8 mouse cellular contexts compared by ENCODE assay signal in the genomic region with DNA sequence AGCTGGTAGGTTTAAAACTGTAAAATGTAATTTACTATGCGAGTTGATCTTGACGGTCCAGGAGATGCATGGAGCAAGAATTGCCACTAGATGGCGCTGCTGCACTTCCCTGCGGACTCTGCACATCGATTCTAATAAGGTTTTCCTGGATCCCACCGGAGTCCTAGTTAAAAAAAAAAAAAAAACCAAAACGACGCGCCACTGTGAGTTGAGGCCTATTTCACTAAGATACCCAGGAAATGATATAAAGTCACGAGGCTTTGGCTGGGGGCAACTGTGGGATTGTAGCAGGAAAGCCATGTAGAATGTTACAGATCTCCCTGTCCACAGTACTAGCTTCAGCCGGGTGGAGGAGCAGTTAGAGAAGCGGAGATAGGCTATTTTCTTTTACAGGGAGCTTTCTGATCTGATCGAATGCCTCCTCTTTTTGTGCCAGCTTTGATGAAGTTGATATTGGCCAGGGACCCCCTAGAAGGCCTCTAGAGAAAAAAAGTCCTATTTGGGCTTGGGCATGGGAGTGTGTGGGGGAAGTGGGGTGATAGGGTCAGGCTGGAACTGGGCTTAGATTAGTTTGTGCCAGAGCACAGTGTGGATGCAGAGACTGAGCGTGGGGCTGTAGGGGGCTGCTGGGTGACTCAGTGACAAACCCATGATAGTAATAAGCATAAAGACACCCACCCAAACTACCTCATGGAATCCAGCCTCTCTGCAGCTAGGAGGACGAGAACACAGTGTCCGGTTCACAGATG.
A peak's percentile ranks its signal among the peaks of the same experiment; 100 is the strongest.
DNase-seq lines count a peak whose midpoint lies in the region; ATAC-seq and TF ChIP-seq lines count a peak whose summit lies in the region.

No protein-coding gene starts in this region.

- no peaks in the 10 kb centered on the region for H3K36me3 ChIP-seq in hindbrain, postnatal 0 days (ENCODE audit: insufficient read depth, low read length)

- no peak overlapping the region for H3K9ac ChIP-seq in hindbrain, postnatal 0 days (replicated peaks; ENCODE audit: low read length)

- peak overlapping the region; percentile 25 for H3K4me3 ChIP-seq in hindbrain, postnatal 0 days (ENCODE audit: low read length)
- peak overlapping the region; percentile 29; the same call in 1 of the 2 replicates for H3K4me3 ChIP-seq in left cerebral cortex, adult 2 months

- no peaks in the 10 kb centered on the region for H3K4me1 ChIP-seq in hindbrain, postnatal 0 days (ENCODE audit: insufficient read depth, low read length)

- no peak overlapping the region for H3K27ac ChIP-seq in hindbrain, postnatal 0 days
- H3K27ac ChIP-seq in left cerebral cortex, adult 2 months: no peak overlapping the region

- peak; percentile 96 for TF ChIP-seq CTCF in hindbrain, postnatal 0 days (IDR thresholded peaks at IDR 0.05; ENCODE audit: low read depth)
- TF ChIP-seq CTCF in left cerebral cortex, adult 2 months (IDR thresholded peaks at IDR 0.05): peak; percentile 90

- H3K4me2 ChIP-seq in hindbrain, postnatal 0 days (ENCODE audit: low read depth, low read length): peak overlapping the region; percentile 56

- ATAC-seq in frontal cortex, adult (ENCODE audit: low TSS enrichment): peak; percentile 91
- peak; percentile 82 for ATAC-seq in hindbrain, postnatal 0 days
- peak; percentile 68 for ATAC-seq in megakaryocyte-erythroid progenitor cell, adult 5-6 weeks (replicated peaks; ENCODE audit: low FRiP score, low TSS enrichment, poor library complexity, severe bottlenecking)

- no peaks in the 10 kb centered on the region for H3K27me3 ChIP-seq in hindbrain, postnatal 0 days (ENCODE audit: insufficient read depth, low read length)

- intact Hi-C loops in left cerebral cortex, adult 2 months (cut with DNase I): loop anchor here (1.0 to 5.0 kb wide), 3 partner anchors 106 to 449 kb away; no protein-coding TSS in a partner anchor

- no peaks in the 10 kb centered on the region for H3K9me3 ChIP-seq in hindbrain, postnatal 0 days (ENCODE audit: low read length)

- DNase-seq in urinary bladder, postnatal 25 days (ENCODE audit: low spot score): peak; percentile 65
- no peak for DNase-seq in urinary bladder, adult 2 months (ENCODE audit: low spot score)
- DNase-seq in cerebellum, adult 9-11 months: peak; percentile 35
- peak; percentile 95 for DNase-seq in hindbrain, postnatal 0 days (ENCODE audit: low spot score)
- DNase-seq in left cerebral cortex, adult 2 months (ENCODE audit: extremely low spot score in 1 of 2, low spot score in 2 of 2): peak; percentile 67 to 77
- peak; percentile 59 for DNase-seq in skeletal muscle tissue, adult 2 months (ENCODE audit: low read depth, low spot score)

- WGBS in hindbrain, postnatal 0 days: 14% methylated on average over 16 of the region's 16 CpGs
